Mouse (Mus musculus) CH12F3 (cell line): ENCODE measurements around the gene Ttbk2.

Source experiments
- in situ Hi-C: fragments of 300-500 bp; cut with MboI; formaldehyde crosslinking; loops from 2 replicates; pipeline ENCODE4 v1.14.3; 2020; ENCODE audit warnings: low sequenced_read_pairs

The Ttbk2 gene

DNA sequence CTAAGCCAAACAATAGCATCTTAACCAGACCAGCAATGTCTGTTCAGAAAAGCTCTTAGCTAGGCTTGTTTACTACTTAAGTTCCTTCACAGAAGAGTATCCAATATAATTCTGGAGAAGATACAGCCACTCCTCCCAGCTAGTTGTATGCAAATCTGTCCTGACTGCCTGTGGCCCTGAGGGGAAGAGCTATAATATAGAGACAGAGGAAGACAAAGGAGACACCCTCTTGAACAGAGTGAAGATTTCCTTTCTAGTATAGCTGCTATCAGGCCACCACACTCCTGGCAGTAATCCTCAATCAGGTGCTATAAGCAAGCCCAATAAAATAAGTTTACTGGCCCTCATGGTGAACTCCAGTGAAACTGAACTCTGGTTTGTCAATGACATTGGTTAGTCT lies 88.5 kb downstream of the Ttbk2 start:
- in situ Hi-C loops: no loop called here

DNA sequence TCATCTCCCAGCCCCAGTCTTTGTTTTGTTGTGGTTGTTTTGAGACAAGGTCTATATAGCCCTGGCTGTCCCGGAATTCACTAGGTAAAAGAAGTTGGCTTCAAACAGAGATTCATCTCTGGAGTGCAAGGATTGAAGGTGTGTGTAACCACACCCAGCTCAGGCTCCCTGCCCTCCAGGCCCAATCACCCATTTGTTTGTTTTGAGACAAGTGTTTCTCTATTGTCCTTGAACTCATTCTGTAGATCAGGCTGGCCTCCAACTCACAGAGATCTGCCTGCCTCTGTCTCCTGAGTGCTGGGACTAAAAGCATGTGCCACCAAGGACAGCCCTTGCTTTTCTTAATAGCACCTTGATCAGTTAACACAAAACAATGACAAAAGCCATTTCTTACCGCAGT lies 102.4 kb downstream of the Ttbk2 start:
- in situ Hi-C loops: no loop called here

DNA sequence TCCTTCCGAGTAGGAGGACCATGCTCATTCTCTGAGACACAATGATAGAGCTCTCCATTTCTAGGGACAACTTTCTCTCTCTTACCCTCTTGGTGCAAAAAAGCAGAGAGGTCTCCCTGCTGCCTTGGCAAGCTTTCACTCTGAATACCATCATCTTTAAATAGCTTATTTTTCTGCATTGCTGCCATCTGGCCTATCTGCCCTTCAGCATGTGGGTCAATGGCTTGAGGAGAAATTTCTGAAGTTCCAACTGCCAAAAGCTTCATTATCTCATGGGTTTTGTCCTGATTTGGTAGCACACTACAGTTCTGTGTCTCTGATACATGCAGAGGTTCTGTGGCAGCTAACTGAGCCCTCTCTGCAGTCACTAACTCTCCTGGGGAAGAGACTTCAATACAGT lies 104.9 kb downstream of the Ttbk2 start:
- in situ Hi-C loops: no loop called here

DNA sequence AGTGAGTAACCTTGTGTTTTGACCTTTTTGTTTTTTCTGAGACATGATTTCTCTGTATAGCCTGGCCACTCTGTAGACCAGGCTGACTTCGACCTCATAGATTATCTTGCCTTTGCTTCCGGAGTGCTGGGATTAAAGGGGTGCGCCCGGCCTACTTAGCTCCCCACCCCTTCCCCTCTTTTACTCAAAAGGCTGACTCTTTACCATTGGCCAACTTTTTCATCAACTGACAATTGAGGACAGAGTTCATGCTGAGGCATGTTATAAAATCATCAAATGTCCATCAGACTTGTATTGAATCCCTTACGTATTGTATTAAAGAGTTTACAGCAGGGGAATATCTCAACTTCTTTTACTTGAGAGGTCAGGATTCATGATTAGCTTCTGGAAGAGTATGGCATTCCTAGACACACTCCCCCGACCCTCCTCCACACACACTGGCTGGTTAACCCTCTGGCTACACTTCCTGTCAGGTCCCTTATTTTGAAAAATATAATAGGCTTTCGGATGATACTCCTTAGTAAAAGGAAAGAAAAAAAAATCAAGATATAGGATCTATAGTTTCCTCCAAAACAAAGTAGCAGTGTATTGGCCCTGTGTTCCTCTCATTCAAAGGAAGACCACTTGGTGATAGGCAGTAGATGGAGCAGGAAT lies 118.4 kb downstream of the Ttbk2 start:
- in situ Hi-C loops: no loop called here

DNA sequence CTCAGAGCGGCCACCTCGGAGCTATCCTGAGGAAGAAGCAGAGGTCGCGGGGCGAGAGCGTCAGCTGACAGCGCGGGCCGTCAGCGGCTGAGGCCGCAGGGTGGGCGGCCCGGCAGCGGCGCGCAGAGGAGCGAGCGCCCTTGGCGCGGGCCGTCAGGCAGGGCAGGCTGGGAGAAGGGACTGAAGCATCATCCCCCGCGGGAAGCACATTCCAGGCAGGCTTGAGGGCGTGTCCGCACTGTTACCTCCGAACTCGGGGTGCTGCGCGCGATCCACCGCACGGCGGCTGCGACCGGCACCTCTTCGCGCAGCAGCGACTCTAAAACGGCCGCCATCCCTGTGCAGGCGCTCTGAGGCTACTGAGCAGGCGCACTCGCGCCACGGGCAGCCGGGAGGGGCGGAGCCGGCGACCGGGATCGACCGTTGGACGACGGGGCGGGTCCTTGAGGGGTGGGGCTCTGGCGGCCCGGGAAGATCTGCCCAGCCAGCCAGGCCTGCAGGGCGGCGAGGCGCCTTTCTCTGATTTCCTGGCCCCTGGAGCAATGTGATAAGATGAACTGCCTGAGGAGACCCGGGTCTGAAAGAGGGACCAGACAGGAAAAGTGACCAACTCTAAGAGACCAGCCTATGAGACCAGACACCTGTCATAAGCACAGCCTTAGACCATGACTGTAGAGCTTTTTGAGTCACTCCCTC lies 119.1 kb downstream of the Ttbk2 start:
- in situ Hi-C loops: no loop called here

DNA sequence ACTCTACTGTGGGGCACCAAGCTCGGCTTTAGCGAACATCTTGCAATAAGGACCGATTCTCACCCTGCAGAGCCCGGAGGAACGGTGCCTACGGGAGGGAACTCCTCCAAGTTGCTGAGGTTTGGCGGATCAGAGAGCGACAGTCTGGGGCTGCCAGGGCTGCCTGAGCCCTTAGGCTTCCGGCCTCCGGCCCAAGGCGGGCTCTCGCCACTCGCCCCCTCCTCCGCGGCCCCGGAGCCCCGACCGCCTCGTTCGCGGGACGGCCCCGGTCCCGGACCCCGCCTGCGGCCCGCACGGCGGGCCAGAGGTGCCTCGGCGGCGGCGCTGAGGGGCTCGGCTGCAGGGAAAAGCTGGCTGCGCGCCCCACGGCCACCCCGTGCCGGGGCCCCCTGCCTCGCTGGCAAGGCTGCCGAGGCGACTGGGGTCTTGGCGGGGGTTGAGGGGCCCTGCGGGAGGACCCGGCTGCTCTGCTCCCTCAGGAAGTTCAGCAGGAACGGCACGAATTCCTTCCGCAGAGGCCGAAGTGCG lies 119.7 kb downstream of the Ttbk2 start:
- in situ Hi-C loops: no loop called here

DNA sequence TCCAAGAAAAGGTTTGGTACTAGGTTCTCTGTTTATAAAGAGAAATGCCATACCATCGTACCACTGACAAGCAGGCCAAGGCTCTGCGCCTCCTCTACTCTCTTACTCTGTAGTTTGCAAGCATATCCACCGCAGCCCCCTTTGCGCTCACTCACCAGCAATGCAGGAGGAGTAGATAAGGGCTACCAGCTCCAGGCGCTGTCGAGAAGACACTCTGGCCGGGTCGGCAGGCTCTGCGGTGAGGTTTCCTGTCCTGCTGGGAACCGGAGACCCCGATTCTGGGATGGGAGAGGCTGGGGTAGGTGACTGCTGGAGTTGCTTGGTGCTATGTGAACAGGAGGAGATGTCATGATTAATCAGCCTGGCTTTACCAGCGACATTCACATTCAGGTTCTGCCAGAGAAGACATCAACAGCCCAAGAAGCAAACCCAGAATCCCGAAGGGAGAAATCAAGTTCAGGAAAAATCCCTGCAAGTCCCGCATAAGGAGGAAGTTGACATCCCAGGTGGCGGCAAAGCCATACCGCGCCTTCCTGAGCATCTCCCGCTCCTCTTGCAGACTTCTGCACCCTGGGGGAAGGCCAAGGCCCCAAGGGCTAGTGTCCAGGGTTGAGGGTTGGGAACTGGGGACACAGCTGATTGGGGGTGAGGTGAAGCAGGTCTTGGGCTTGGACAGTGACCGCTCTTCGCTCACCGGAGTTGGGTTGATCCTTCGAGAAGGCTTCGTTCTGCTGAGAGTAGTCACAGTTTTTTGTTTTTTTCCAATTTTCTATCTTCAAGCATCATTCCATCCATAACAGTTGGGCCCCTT lies 120.4 kb downstream of the Ttbk2 start:
- in situ Hi-C loops: no loop called here

DNA sequence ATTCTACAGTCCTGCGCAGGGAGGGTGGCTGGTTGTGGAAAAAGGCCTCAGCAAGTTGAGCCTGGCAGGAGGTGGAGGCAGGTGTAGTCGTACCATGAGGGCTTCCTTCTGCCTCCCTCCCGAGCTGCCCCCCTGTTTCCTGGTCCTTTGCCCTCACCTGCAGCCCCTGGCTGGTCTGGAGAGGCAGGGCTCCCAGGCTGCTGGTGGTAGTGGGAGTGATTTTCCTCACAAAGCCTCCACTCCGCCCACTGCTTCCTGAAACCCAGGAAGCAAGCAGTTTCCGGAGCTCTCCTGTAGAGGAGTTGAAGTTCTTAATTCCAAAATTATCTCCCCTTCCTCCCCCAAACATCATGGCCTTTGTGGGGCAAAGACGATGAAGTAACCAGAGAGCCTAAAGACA lies 126.2 kb downstream of the Ttbk2 start:
- in situ Hi-C loops: no loop called here

DNA sequence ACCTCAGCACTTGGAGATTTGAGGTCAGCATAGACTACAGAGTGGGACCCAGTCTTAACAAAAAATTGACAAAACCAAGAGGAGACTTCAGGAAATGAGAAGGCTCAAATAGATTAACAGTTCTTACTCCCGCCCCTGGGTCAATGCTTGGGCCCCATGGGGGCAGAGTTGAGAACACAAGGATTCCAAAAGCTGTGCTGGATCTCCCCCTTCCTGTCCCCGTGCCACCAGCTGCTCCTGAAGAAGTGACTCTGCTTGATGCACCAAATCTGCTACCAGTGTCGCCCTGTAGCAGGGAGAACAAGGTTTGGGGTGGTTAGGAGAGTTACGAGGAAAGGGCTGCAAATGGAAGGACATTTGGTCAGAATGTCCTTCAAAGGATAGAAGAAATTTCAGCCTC lies 126.8 kb downstream of the Ttbk2 start:
- in situ Hi-C loops: no loop called here

DNA sequence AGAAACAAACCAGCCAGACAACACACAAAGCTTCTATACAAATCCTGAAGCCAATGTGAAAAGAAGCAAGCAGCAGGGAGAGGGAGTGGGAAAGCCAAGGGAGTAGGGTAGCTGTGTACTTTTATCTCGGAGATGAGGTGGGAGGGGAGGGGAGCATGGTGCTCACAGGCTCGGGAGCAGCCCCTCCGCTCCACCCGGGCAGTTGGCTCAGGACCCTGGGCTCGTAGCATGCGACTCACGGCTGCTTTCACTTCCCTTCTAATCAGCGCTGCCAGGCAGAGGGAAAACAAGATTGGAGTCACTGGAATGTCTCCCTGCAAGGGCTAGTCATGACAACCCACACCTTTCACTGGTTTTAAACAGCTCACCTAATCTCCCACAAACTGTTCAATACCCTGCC lies 127.9 kb downstream of the Ttbk2 start:
- in situ Hi-C loops: no loop called here

DNA sequence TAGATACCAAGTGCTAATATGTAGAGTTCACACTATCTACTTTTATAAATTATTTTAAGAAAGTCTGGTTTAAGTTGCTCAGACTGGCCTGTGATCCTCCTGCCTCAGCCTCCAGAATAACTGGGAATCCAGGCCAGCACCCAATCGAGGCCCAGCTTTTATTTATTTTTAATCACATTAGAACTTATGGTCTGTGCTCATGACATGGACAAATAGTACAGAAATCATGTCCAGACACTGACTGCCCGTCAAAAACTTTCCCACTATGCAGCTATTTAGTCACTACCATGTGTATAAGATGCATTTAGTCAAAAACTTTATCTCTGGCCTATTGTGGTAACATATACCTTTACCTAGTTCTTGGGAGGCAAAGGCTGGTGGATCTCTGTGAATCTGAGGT lies 128.5 kb downstream of the Ttbk2 start:
- in situ Hi-C loops: no loop called here

DNA sequence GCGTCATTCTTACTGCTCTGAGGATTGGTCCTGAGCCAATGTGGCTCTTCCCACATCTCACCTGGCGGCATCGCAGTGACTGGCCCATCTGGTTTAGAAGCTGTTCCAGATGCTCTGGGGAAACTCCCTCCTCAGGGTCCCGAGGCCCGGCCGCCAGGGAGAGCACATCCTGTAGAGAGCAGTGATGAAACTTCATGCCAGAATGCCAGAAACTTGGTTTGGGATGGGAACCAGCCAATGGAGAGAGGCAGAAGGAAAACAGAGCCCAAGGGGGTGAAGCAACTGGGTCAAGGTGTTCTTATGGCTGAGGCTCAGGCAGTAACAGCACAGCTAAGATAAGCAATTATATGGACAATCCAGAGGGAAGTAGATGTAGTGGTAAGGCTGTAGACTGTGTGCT lies 129.6 kb downstream of the Ttbk2 start:
- in situ Hi-C loops: no loop called here

DNA sequence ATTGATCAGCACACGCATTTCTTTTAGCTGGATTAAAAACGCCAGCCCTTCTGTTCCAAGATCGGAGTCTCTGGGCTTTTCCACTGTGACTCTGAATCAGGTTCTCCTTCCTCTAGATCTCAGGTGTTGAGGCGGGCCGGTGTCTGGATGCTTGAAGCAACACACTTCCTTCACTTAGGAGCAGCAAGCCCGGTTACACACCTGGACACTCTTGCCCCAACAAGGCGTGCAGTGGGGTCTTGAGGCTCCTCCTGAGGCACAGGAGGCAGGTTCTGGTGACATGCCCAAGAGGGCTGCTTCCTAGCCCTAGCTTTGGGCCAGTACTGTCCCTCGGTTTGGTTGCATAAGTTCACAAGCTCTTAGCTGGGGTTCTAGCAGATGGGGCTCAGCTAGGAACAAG lies 131.9 kb downstream of the Ttbk2 start:
- in situ Hi-C loops: no loop called here

DNA sequence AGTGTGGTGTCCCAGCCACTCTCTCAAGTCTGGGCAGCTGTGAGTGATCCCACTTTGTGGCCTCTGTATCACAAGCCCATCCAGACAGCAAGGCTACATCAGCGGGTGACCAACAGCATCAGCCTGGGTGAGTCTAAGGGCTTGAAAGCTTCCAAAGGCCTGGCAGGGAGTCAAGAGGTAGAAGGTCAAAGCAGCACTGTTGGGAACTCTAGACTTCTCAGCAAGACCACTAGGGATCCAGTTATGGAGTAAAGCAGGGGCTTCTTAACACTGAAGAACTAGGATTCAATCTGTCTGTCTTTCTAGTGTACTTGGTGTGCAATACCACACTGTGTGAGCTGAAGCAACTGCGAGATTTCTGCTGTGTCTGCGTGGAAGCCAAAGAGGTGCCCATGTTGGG lies 137.0 kb downstream of the Ttbk2 start:
- in situ Hi-C loops: no loop called here

DNA sequence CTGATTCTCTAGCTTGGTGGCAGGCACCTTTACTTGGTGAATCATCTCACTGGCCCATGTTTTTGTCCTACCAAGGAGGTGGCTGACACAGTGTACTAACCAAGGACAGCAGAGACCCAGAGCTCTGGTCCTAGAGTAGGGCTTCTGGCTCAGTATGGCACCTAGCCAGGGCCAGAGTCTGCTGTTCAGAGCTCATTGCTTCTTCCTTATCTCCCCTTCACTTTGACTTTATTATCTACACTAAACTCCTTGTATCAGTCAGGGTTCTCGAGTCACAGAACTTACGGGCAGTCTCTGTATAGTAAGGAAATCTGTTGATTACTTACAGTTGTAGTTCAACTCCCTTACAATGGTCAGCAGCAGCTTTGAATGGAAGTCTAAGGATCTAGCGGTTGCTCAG lies 139.5 kb downstream of the Ttbk2 start:
- in situ Hi-C loops: no loop called here

DNA sequence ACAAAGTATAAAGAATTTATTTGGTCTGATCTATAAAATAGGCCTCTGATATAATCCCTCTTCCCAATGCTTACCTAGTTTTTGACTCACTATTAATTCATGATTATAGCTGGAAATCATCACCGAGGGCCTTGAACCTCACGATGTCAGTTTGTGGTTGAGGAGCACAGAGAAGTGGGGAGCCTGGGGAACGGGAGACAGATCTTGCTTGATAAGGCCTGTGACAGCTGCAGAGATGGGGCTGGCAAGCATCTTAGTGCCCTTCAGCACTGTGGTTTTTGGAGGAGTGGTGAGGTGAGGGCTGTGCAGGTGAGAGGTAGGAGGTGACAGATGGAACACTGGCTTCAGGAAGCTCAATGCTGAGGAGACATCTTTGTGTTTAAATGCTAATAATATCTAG lies 140.2 kb downstream of the Ttbk2 start:
- in situ Hi-C loops: no loop called here

DNA sequence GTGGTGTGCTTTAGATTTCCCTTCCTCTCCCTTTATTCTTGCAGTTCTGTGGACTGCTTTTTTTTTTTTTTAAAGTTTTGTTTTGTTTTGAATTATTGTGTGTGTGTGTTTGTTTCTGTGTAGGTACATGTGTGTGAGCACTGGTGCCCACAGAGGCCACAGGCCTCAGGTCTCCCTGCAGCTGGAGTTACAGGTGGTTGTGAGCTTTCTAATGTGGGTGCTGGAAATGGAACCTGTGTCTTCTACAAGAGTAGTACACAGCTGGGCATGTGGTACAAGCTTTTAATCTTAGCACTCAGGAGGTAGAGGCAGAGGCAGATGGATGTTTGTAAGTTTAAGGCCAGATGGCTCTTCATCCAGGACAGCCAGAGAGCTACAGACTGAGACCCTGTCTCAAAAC lies 143.4 kb downstream of the Ttbk2 start:
- in situ Hi-C loops: no loop called here

DNA sequence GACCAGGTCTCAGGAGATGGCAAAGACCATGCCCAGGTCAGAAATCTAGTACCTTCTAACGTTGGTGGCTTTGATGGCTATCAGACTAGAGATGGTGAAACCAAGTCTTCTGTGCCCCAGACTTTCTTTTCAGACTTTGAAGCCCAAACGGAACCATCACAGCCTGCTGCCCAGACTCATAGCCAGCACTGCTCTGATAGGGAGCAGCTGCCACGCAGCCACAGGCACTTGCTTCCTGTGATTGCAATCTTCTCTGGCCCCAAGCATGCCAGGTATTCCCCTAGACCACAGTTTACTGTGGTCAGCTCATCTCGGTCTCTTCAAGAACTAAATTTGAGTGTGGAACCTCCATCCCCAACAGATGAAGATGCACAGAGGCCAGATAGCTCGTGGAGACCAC lies 147.7 kb downstream of the Ttbk2 start:
- in situ Hi-C loops: no loop called here

DNA sequence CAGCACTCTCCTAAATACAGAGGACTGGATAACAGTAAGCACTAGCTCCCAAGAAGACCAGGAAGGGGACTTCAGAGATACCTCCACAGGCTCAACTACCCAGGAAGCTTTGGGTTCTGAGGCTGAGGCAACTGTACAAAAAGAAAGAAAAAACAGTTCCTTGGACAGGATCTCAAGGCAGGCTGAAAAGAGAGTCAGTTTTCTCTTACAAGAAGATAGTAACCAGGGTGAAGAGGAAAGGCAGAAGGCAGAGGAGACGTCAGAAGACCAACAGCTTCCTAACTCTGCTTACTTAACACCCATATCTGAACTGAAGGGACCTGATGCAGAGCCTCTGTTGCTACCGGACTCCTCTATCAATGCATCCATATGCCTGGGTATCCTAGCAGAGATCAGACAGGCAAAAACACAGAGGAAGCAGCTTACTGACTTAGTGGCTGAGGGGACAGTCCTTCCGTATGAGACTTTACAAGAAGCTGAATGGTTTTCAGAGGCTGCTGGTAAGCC lies 150.0 kb downstream of the Ttbk2 start:
- in situ Hi-C loops: no loop called here

DNA sequence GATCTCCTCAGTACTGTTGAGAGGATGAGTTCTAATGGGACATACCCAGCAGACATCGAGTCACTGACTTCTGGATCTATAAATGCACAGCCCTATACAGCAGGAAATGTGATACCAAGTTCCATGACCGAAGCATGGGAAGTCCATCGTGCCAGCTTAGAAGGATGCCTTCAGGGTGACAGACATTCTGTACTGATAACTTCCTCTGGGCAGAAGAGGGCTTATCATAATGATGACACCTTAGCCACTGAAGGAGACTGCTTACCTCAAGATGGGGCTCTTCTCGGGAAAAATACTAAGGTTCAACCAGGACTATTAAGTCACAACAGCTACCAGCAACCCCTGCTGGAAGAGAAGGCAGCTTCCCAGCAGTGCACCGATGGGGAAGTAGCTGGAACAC lies 152.6 kb downstream of the Ttbk2 start:
- in situ Hi-C loops: no loop called here
